Mouse (Mus musculus): Measurements from ENCODE around the gene Pdap1.

GRCm38 (mm10) chr5:145152690-145153089, 12.7 kb upstream of the Pdap1 start:
- TF ChIP-seq CTCF (IDR thresholded peaks at IDR 0.05; ENCODE audit: borderline replicate concordance, control insufficient read depth, extremely low read depth, insufficient read depth, low read length, poor library complexity) = no peak
- TF ChIP-seq POLR2A (IDR thresholded peaks at IDR 0.05; ENCODE audit: control insufficient read depth, extremely low read depth, insufficient read depth, low read length, poor library complexity) = no peak

Measured in thymus, adult 2 months (tissue).